Mouse (Mus musculus) embryo, embryonic 10 days (tissue): ENCODE measurements around the gene Magoh.
A peak's percentile ranks its signal among the peaks of the same experiment; 100 is the strongest.

ENCODE experiments used
- DNase-seq: peaks from one replicate; pipeline ENCODE4 v3.0.0-alpha.2; 2015; ENCODE audit warnings: low spot score

Gene Magoh

GRCm38 (mm10) chr4:107889731-107890432 is 10.3 kb downstream of the Magoh start, which contains the start of gene 0610037L13Rik:
Gene 0610037L13Rik, plus strand, starts transcription at chr4:107889813.
- DNase-seq: peak; percentile 99

- DNase-seq: peak; percentile 30
Measured at GRCm38 (mm10) chr4:107892663-107893062, 13.1 kb downstream of the Magoh start.

GRCm38 (mm10) chr4:107899211-107899927 is 19.8 kb downstream of the Magoh start:
- no peak for DNase-seq

- DNase-seq: no peak
Measured at GRCm38 (mm10) chr4:107900206-107900605, 20.7 kb downstream of the Magoh start.

- DNase-seq: no peak
Measured at GRCm38 (mm10) chr4:107904252-107904651, 24.7 kb downstream of the Magoh start.

- DNase-seq: no peak
Measured at GRCm38 (mm10) chr4:107906561-107906960, 27.0 kb downstream of the Magoh start.

- no peak for DNase-seq
Measured at GRCm38 (mm10) chr4:107910020-107910419, 30.5 kb downstream of the Magoh start.

GRCm38 (mm10) chr4:107920336-107920735 is 40.8 kb downstream of the Magoh start:
- DNase-seq: no peak

GRCm38 (mm10) chr4:107921152-107921695 is 41.7 kb downstream of the Magoh start:
- DNase-seq: no peak

- no peak for DNase-seq
Measured at GRCm38 (mm10) chr4:107921952-107922351, 42.4 kb downstream of the Magoh start.

GRCm38 (mm10) chr4:107923145-107923802 is 43.7 kb downstream of the Magoh start, which contains the start of gene Cpt2:
Gene Cpt2, minus strand, starts transcription at chr4:107923610.
- DNase-seq: peak; percentile 97

GRCm38 (mm10) chr4:107923803-107924194 is 44.2 kb downstream of the Magoh start:
- DNase-seq: no peak

- DNase-seq: no peak
Measured at GRCm38 (mm10) chr4:107928269-107928668, 48.7 kb downstream of the Magoh start.

- DNase-seq: no peak
Measured at GRCm38 (mm10) chr4:107928726-107929125, 49.2 kb downstream of the Magoh start.

GRCm38 (mm10) chr4:107931453-107931852 is 51.9 kb downstream of the Magoh start:
- no peak for DNase-seq

GRCm38 (mm10) chr4:107933239-107933638 is 53.7 kb downstream of the Magoh start:
- no peak for DNase-seq

- no peak for DNase-seq
Measured at GRCm38 (mm10) chr4:107935254-107935653, 55.7 kb downstream of the Magoh start.
